Mouse (Mus musculus) E14TG2a.4 (cell line): ENCODE data around the gene Lhcgr.

Experiments used
- CTCF ChIP-seq: conservative IDR thresholded peaks from 2 replicates; pipeline ENCODE4 v1.5.1; 2014; ENCODE audit warnings: low read length
- POU5F1 ChIP-seq: IDR thresholded peaks from 2 replicates; pipeline ENCODE4 v1.6.1; 2014; ENCODE audit warnings: low read length, borderline replicate concordance

DNA sequence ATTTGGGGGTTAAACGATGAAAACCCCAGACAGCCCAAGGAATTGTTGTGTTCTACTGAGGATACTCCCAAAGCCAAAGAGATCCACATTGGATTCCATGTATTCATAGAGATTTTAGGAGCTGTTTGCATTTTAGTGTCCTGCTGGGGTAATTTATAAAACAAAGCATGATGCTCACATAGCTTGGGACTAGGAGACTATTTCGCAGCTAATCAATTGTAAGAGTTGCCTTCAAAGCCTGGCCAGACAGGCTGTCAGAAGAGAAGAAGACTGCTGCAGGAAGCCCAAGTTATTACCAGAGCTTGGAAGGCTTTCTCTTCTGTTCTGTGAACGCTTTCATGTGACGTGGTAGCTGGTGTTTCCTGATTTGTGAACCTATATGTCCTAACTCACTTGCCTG, 5.4 kb downstream of the Lhcgr start:
- TF ChIP-seq CTCF = no peak
- TF ChIP-seq POU5F1 = no peak
